Mouse (Mus musculus) erythroblast, adult 5-6 weeks (primary cell): Measurements from ENCODE around the gene Chrm3. TPM values are rescaled to one million over a fixed set of nuclear protein-coding genes. Genes with fewer than 3 reads are reported as not detected.

ENCODE experiments used
- ATAC-seq: replicated peaks from 2 replicates; pipeline ENCODE4 v1.8.0; 2016; ENCODE audit warnings: moderate number of reproducible peaks, mild to moderate bottlenecking, moderate TSS enrichment, inconsistent platforms; ENCODE audit not compliant: poor library complexity, low FRiP score, severe bottlenecking
- total RNA-seq, 2 experiments: library from RNA; stranded (forward) in 1 of 2; stranded (reverse) in 1 of 2; fragments of 150-400 nt in 1 of 2; fragments of 200-764, 138-1000 nt in 1 of 2; gene quantifications; 2 replicates each; pipeline versions ENCODE4 v1.2.3 to v1.2.4; 2015 to 2017; ENCODE audit warnings: low replicate concordance in 2 of 2

Gene Chrm3
- total RNA-seq, 2 experiments from 2014 or later: 1.9 TPM; not detected in 1

DNA sequence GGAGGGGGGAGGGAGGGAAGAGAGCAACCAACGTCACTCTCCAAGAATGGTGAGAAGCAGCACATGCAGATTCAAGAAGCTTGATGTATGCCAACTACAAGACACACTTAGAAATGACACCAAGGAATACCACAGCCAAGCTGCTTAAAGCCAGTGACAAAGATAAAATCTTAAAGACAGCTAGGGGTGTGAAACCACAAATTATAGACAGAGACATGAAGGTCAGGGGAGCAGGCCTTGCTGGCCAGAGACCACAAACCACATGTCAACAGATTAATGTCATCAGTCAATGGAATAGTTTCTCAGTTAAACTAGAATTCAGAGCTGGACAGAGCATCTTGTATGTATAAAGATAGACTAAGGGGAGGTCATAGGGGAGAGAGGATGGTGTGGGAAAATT lies 341.4 kb downstream of the Chrm3 start:
- no peak for ATAC-seq

GRCm38 (mm10) chr13:10002916-10003315 lies 357.7 kb downstream of the Chrm3 start:
- no peak for ATAC-seq

DNA sequence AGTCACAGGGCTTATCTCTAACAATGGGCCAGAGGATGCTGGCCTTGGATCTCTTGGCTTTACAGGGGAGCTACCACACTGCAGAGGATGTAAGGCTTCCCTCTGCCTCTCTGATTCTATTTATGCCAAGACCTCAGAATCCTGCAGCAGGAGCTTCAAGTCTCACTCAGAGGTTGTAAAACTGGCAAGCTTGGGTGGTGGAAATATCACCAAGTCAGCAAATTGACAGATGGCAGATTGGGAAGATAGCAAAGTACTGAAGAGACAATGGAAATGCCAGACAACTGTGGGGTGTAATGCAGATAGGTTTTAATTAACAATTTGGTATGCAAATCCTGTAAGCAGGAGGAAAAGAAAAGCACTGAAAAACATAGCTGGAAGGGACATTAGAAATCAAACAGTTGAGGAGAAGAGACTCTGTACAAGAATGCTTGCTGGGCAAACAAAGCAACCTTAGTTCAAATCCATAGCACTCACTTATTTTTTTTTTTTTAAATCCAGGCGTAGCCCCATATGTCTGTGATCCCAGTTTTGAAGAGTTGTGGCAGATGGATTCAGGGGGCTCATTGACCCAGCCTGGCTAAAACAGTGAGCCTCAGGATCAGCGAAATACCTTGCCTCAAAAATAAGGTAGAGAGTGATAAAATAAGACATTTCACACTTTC lies 362.9 kb downstream of the Chrm3 start:
- ATAC-seq: no peak

DNA sequence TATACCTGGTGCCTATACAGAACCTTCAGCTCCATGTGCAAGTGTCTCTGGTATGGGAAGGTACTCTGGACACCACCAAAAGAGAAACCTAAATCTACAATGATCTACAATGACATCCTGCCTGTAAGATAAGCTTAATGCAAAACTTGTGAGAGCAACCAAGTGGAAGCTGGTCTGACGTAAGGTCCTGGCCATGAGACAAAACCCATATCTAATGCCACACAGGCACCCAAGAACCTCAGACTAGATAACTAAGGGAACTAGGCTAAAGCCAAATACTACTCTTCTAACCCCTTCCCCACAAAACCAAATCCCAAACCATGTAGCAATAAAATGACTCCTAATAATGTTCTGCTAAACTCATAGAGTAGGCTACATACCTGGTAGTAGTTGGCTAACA lies 364.8 kb downstream of the Chrm3 start:
- ATAC-seq: no peak

GRCm38 (mm10) chr13:9993571-9993970 lies 367.1 kb downstream of the Chrm3 start:
- no peak for ATAC-seq

- no peak for ATAC-seq
Observed at GRCm38 (mm10) chr13:9992640-9993039, 368.0 kb downstream of the Chrm3 start.

DNA sequence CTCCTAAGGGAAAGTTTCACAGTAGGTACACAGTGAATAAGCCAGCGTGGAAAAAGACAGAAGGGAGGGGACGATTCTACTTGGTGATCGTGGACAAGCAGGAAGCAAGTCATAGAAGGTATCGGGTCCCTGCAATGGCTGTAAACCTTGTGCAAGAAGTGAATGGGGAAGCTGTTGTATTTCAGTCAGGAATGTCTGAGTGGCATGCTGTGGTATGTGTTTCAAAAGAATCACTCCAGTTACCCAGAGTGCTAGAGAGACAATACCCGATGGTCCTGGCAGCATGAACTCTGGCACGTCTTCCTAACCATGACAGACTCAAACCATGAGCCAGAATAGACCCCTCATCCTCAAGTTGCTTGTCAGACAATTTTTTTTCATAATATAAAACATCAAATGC lies 375.0 kb downstream of the Chrm3 start:
- ATAC-seq: no peak

- ATAC-seq: no peak
Observed at GRCm38 (mm10) chr13:9983293-9983692, 377.4 kb downstream of the Chrm3 start.

GRCm38 (mm10) chr13:9977699-9978098 lies 382.9 kb downstream of the Chrm3 start:
- ATAC-seq: no peak

- no peak for ATAC-seq
Observed at GRCm38 (mm10) chr13:9973742-9974321, 386.8 kb downstream of the Chrm3 start.

DNA sequence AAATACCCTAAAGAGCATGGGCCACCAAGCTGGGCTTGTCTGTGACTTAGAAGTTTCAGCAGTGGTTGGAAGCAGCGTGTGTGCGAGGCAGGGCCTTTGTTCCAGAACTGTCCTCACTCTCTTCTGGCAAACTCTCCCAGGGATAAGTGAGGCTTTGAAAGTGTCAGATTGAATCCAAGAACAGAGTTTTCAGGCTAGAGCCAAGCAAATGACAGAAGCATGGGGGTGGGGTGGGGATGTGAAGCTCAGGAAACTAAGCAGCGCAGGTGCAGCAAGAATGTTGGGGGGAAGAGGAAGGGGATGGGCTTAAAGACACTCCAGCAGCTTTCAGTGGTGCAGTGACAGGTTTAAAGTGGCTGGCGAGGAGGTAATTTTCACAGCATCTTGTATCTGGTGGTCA lies 388.8 kb downstream of the Chrm3 start:
- ATAC-seq: no peak

DNA sequence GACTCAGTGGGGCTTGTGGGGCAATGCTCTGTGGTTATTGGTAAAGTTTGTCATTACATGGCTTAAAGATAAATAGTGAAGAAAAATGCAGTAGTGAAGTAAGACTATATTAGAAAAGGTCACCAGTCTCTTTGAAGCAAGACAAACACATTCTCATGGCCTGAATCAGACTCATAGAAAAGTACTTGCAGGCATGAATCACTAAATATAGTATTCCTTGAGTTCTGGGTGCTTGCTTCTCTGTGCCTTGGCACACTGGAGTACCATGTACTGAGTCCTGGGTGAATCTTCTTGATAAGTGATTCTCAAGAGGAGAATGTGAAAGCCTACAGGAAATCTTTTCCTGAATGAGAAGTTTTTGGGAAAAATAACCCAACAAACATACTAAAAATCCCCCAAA lies 408.0 kb downstream of the Chrm3 start:
- ATAC-seq: no peak

DNA sequence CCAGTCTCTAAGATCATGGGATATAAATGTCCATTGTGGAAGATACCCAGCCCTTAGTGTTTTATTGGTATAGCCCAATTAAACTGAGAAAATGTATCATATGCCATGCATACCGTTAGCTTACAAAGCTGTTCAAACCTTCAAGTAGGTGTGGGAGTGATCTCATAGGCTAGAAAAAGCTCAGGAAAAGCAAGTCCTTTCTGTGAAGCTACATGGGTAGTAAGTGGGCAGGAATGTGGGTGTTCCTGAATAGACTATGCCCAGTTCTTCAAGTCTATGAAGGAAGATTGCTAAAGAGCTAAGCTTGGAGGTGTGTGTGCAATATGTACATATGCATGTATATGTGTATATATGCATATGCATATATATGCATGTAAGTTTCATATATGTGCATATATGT lies 409.3 kb downstream of the Chrm3 start:
- ATAC-seq: no peak

DNA sequence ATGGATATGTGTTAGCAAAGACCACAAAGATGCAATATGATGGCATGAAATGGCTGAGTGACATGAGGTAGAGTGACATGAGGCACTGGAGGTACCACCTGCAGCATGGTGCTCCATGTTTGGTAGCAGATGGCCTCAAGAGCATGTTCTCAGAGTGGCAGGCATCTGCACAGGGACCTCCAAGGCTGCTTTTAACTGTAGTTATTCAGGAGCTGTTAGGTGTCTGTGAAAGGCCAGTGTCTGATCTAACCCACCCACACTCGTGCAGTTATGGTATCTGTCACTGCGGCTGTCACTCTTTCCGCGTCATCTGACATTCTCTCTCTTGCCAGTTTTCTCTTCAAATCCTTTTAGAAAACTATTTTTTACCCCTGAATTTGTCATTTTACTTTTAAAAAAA lies 411.6 kb downstream of the Chrm3 start:
- ATAC-seq: no peak

GRCm38 (mm10) chr13:9940186-9940585 lies 420.5 kb downstream of the Chrm3 start:
- no peak for ATAC-seq

- ATAC-seq: no peak
Observed at GRCm38 (mm10) chr13:9938798-9939485, 421.7 kb downstream of the Chrm3 start.

DNA sequence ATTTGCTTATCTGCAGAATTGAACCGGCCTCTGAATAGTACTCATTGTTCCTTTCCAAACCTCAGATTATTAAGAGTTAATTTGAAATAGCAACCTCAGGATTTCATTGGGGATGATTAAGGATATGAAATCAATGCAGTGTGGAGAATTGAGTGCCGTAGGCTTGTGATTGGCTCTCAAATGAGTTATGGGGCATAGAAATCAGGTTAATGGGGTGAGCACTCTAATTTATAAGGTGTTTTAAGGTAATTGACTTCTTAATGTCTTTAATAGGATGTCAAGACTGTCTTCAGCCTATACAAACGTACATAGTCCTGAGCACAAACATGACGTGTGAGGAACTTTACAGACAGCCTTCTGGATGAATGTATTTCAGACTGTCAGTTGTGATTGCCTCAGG lies 427.9 kb downstream of the Chrm3 start:
- no peak for ATAC-seq

DNA sequence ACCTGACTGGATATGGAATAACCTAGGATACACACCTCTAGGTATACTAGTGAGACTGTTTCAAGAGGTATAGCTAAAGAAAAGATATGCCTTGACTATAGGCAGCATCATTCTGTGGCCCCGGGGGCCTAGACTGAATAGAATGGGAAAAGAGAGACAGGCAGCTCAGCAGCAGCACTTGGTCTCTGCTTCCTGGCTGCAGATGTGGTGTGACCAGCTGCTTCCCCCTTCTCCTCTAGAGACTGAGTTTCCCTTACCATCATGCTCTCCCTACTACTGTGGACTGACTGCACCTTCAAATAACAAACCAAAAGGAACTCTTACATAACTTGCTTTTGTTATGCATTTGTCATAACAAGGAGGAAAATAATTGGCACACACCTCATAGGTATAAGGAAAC lies 430.0 kb downstream of the Chrm3 start:
- ATAC-seq: no peak

DNA sequence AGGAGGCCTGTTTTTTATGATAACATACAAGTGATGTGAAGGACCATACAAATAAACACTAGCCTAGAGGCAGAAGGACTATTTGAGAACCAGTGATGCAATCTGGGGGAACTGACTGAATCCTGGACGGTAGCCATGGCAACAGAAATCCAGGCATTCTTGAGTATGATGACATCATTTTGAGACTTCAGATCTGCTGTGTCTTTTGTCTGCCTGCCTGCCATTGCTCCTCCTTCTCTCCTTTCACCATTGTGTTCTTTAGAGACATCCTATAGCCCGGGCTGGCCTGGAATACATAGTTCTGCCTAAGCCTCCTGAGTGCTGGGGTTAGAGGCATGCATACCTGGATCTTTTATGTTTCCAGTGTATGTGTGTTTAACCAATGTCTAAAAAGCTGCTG lies 430.7 kb downstream of the Chrm3 start:
- ATAC-seq: no peak

DNA sequence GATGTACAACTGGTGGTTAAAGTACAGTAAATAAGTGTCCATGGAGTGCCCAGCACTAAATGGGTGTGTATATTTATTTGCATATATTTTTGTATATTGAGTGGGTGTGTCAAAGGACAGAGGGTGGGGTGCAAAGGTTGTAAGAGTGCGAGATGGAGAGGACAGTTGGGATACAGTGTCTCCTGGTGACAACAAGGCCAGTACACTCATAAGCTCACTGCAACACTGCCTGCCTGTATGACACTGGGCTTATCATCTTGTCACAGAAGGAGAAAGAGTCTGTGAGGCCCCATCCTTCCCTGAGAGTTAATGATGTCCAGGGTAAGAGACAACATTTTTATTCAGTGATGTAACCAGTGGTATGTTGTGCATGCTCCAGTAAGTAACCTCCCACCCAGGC lies 439.5 kb downstream of the Chrm3 start:
- ATAC-seq: no peak

GRCm38 (mm10) chr13:9912697-9913096 lies 447.9 kb downstream of the Chrm3 start:
- ATAC-seq: no peak
